Mouse (Mus musculus) MEL (cell line): ENCODE data around the gene Ssb. TPM values are rescaled to one million over a fixed set of nuclear protein-coding genes. Genes with fewer than 3 reads are reported as not detected.
A peak's percentile ranks its signal among the peaks of the same experiment; 100 is the strongest.

Experiments used
- DNase-seq: peaks from one replicate; pipeline ENCODE4 v3.0.0; 2011; ENCODE audit warnings: low read depth, low spot score
- H3K27ac ChIP-seq: 2 replicates; pipeline ENCODE4 v1.5.1; 2012; ENCODE audit warnings: low read depth, mild to moderate bottlenecking, control low read depth, low read length, moderate library complexity; ENCODE audit not compliant: control insufficient read depth
- H3K27me3 ChIP-seq, 2 experiments: fragments of 150-350 bp in 1 of 2; sonication (generic) in 1 of 2; 2 replicates each; pipeline ENCODE4 v1.6.1; 2012; ENCODE audit warnings: low read length in 2 of 2, mild to moderate bottlenecking in 2 of 2, improper control_type of control experiment in 1 of 2, moderate library complexity in 1 of 2; ENCODE audit not compliant: insufficient read depth in 2 of 2, control insufficient read depth in 1 of 2
- H3K36me3 ChIP-seq, 2 experiments: 2 replicates each; pipeline ENCODE4 v1.6.1; 2012 to 2014; ENCODE audit warnings: low read length in 2 of 2, improper control_type of control experiment in 1 of 2, inconsistent platforms in 1 of 2, mild to moderate bottlenecking in 1 of 2; ENCODE audit not compliant: insufficient read depth in 2 of 2, control insufficient read depth in 1 of 2
- H3K4me1 ChIP-seq, 2 experiments: fragments of 150-350 bp in 1 of 2; sonication (generic) in 1 of 2; 2 replicates each; pipeline ENCODE4 v1.6.1; 2012; ENCODE audit warnings: low read length in 2 of 2, improper control_type of control experiment in 1 of 2, mild to moderate bottlenecking in 1 of 2; ENCODE audit not compliant: insufficient read depth in 2 of 2, control insufficient read depth in 1 of 2
- H3K4me3 ChIP-seq, 2 experiments: fragments of 150-350 bp in 1 of 2; sonication (generic) in 1 of 2; 2 replicates each; pipeline ENCODE4 v1.5.1; 2012; ENCODE audit warnings: low read depth in 2 of 2, low read length in 2 of 2, mild to moderate bottlenecking in 2 of 2, moderate library complexity in 2 of 2, control low read depth in 1 of 2, improper control_type of control experiment in 1 of 2; ENCODE audit not compliant: control insufficient read depth in 1 of 2, insufficient read depth in 1 of 2
- H3K79me2 ChIP-seq: 2 replicates; pipeline ENCODE4 v1.6.1; 2012; ENCODE audit warnings: mild to moderate bottlenecking, low read length, moderate library complexity; ENCODE audit not compliant: control insufficient read depth, poor library complexity, insufficient read depth
- H3K9ac ChIP-seq: 2 replicates; pipeline ENCODE4 v1.6.1; 2012; ENCODE audit warnings: low read depth, mild to moderate bottlenecking, control low read depth, low read length, moderate library complexity; ENCODE audit not compliant: control insufficient read depth, poor library complexity, severe bottlenecking
- H3K9me3 ChIP-seq: fragments of 150-350 bp; sonication (generic); replicated peaks from 2 replicates; pipeline ENCODE4 v1.6.1; 2012; ENCODE audit warnings: mild to moderate bottlenecking, low read length, improper control_type of control experiment, moderate library complexity; ENCODE audit not compliant: insufficient read depth
- BHLHE40 ChIP-seq: IDR thresholded peaks from 2 replicates; pipeline ENCODE4 v1.6.1; 2012; ENCODE audit warnings: low read depth, mild to moderate bottlenecking, inconsistent platforms, low read length, improper control_type of control experiment, borderline replicate concordance
- CTCF ChIP-seq, 3 experiments: IDR thresholded peaks in 2 of 3; conservative IDR thresholded peaks in 1 of 3; 2 replicates each; pipeline ENCODE4 v1.5.1; 2011 to 2012; ENCODE audit warnings: low read length in 3 of 3, low read depth in 2 of 3, mild to moderate bottlenecking in 2 of 3, improper control_type of control experiment in 1 of 3, inconsistent platforms in 1 of 3, mixed read lengths in 1 of 3, moderate library complexity in 1 of 3; ENCODE audit not compliant: control insufficient read depth in 1 of 3, insufficient read depth in 1 of 3, poor library complexity in 1 of 3, severe bottlenecking in 1 of 3
- E2F4 ChIP-seq: IDR thresholded peaks from 2 replicates; pipeline ENCODE4 v1.6.1; 2011; ENCODE audit warnings: low read depth, low read length, improper control_type of control experiment, borderline replicate concordance
- ELF1 ChIP-seq: IDR thresholded peaks from 2 replicates; pipeline ENCODE4 v1.6.1; 2014; ENCODE audit warnings: low read depth, mild to moderate bottlenecking, inconsistent platforms, low read length, improper control_type of control experiment, moderate library complexity
- GATA1 ChIP-seq: IDR thresholded peaks from 2 replicates; pipeline ENCODE4 v1.6.1; 2011; ENCODE audit warnings: low read depth, low read length, improper control_type of control experiment
- HCFC1 ChIP-seq: IDR thresholded peaks from 2 replicates; pipeline ENCODE4 v1.6.1; 2012; ENCODE audit warnings: low read depth, mild to moderate bottlenecking, inconsistent platforms, low read length, improper control_type of control experiment, moderate library complexity
- KAT2A ChIP-seq: conservative IDR thresholded peaks from 2 replicates; pipeline ENCODE4 v1.6.1; 2012; ENCODE audit warnings: low read depth, low read length, improper control_type of control experiment, inconsistent platforms
- MAZ ChIP-seq: IDR thresholded peaks from 2 replicates; pipeline ENCODE4 v1.6.1; 2012; ENCODE audit warnings: low read depth, mild to moderate bottlenecking, inconsistent platforms, low read length, improper control_type of control experiment
- MXI1 ChIP-seq: IDR thresholded peaks from 2 replicates; pipeline ENCODE4 v1.6.1; 2011; ENCODE audit warnings: mild to moderate bottlenecking, low read depth, low read length, improper control_type of control experiment
- MYC ChIP-seq: IDR thresholded peaks from 2 replicates; pipeline ENCODE4 v1.6.1; 2011; ENCODE audit warnings: low read depth, mild to moderate bottlenecking, low read length, improper control_type of control experiment, moderate library complexity
- POLR2AphosphoS5 ChIP-seq: IDR thresholded peaks from 2 replicates; pipeline ENCODE4 v1.6.1; 2012; ENCODE audit warnings: low read depth, borderline replicate concordance, mild to moderate bottlenecking, inconsistent platforms, low read length, moderate library complexity, mixed read lengths
- RAD21 ChIP-seq: IDR thresholded peaks from 2 replicates; pipeline ENCODE4 v1.6.1; 2011; ENCODE audit warnings: mild to moderate bottlenecking, low read depth, low read length, improper control_type of control experiment
- SIN3A ChIP-seq: IDR thresholded peaks from 2 replicates; pipeline ENCODE4 v1.6.1; 2012; ENCODE audit warnings: low read length, improper control_type of control experiment, inconsistent platforms
- SMC3 ChIP-seq: IDR thresholded peaks from 2 replicates; pipeline ENCODE4 v1.6.1; 2011; ENCODE audit warnings: low read depth, low read length, improper control_type of control experiment
- TCF12 ChIP-seq: IDR thresholded peaks from 2 replicates; pipeline ENCODE4 v1.6.1; 2014; ENCODE audit warnings: low read depth, mild to moderate bottlenecking, inconsistent platforms, low read length, improper control_type of control experiment, moderate library complexity
- USF1 ChIP-seq: IDR thresholded peaks from 2 replicates; pipeline ENCODE4 v1.6.1; 2014; ENCODE audit warnings: low read depth, mild to moderate bottlenecking, inconsistent platforms, low read length, improper control_type of control experiment, moderate library complexity
- ZC3H11A ChIP-seq: IDR thresholded peaks from 2 replicates; pipeline ENCODE4 v1.6.1; 2012; ENCODE audit warnings: low read depth, mild to moderate bottlenecking, inconsistent platforms, low read length, improper control_type of control experiment
- ZMIZ1 ChIP-seq: IDR thresholded peaks from 2 replicates; pipeline ENCODE4 v1.6.1; 2012; ENCODE audit warnings: low read depth, mild to moderate bottlenecking, inconsistent platforms, low read length, improper control_type of control experiment, moderate library complexity
- ZNF384 ChIP-seq: IDR thresholded peaks from 2 replicates; pipeline ENCODE4 v1.6.1; 2012; ENCODE audit warnings: low read depth, mild to moderate bottlenecking, inconsistent platforms, low read length, improper control_type of control experiment
- polyA plus RNA-seq, 2 experiments: library from polyadenylated mRNA; stranded (reverse) in 1 of 2; unstranded in 1 of 2; fragments of >175 nt in 1 of 2; fragments of >200 nt in 1 of 2; gene quantifications; 2 replicates each; pipeline versions ENCODE4 v1.2.1 to v1.2.4; 2012; ENCODE audit warnings: low replicate concordance in 2 of 2, low read depth in 1 of 2; ENCODE audit not compliant: insufficient read length in 2 of 2, insufficient read depth in 1 of 2, missing spikeins in 1 of 2
- total RNA-seq: library from RNA; depleted of rRNA; stranded (reverse); fragments of 300-350 nt; gene quantifications from 2 replicates; pipeline ENCODE4 v1.2.3, GENCODE M21; 2012

Ssb gene
- total and polyA plus RNA-seq, 3 experiments, result 219 to 1,377 (median 357) TPM

GRCm38 (mm10) chr2:69895502-69896223 lies 34.3 kb downstream of the Ssb start:
- no peaks in the 10 kb centered on the region; a peak in 1 of 4 replicates for H3K27me3 ChIP-seq
- peaks cover 8 to 9% of the 10 kb centered on the region in 2 experiments for H3K4me1 ChIP-seq
- DNase-seq, result peak; percentile 79
- peaks cover 4 to 19% of the 10 kb centered on the region in 2 experiments; a peak in 2 of 4 replicates for H3K36me3 ChIP-seq
- peak overlapping the region; percentile 2; the same call in 1 of the 2 replicates for H3K9ac ChIP-seq
- peaks cover 22% of the 10 kb centered on the region for H3K79me2 ChIP-seq
- H3K27ac ChIP-seq, result peak overlapping the region; percentile 39
- no peaks in the 10 kb centered on the region for H3K9me3 ChIP-seq
- peak overlapping the region; percentile 1 to 57; a peak in 2 of 4 replicates for H3K4me3 ChIP-seq
- TF ChIP-seq CTCF (IDR thresholded peaks at IDR 0.05 in 2 of 3, conservative IDR thresholded peaks at IDR 0.05 in 1 of 3; ENCODE audit: control insufficient read depth in 1 of 3, insufficient read depth in 1 of 3, low read depth in 2 of 3, low read length in 3 of 3, poor library complexity in 1 of 3, severe bottlenecking in 1 of 3) (peak; percentile 71 to 84 (median 74)), BHLHE40 (no peak), USF1 (no peak), SIN3A (peak; percentile 10; the same call in 1 of the 2 replicates), KAT2A (no peak), ZC3H11A (peak; percentile 38; the same call in 1 of the 2 replicates), HCFC1 (no peak; the same call in 1 of the 2 replicates), E2F4 (no peak), MAZ (no peak), ZNF384 (no peak), TCF12 (no peak), SMC3 (peak; percentile 64), RAD21 (peak; percentile 63), MYC (no peak), POLR2AphosphoS5 (no peak)

DNA sequence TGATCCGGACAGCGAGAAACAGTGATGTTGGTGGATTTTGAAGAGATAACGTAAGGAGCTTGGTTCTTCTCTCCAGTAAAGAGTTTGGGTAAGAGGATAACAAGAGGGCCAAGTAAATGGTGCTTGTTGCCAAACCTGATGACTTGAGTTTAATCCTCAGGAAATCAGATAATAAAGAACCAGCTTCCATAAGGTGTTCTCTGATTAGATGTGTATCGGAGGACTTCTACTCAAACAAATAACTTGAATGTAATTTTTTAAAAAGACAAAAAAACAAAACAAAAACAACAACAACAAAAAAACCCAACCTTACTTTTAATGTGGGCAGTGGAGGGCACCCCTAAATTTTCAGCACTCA lies 34.8 kb downstream of the Ssb start:
- Histone ChIP-seq H3K79me2 (peaks cover 22% of the 10 kb centered on the region), H3K4me1 (peaks cover 8 to 9% of the 10 kb centered on the region in 2 experiments), H3K27ac (peak overlapping the region; percentile 39), H3K36me3 (peaks cover 4 to 19% of the 10 kb centered on the region in 2 experiments; a peak in 2 of 4 replicates), H3K4me3 (peak overlapping the region; percentile 21 to 57; a peak in 3 of 4 replicates), H3K9ac (peak overlapping the region; percentile 28), H3K9me3 (no peaks in the 10 kb centered on the region), H3K27me3 (no peaks in the 10 kb centered on the region; a peak in 1 of 4 replicates)
- TF ChIP-seq HCFC1 (no peak), USF1 (no peak), MXI1 (no peak), ZMIZ1 (no peak), GATA1 (peak; percentile 65; the same call in 1 of the 2 replicates), ELF1 (no peak)
- DNase-seq, result no peak
